ENCODE assay signal across 8 mouse cellular contexts in genomic region chr15:102099771-102100160, GRCm38 (mm10). TPM values are rescaled to one million over a fixed set of nuclear protein-coding genes. Genes with fewer than 3 reads are reported as not detected.
DNase-seq lines count a peak whose midpoint lies in the region; ATAC-seq and TF ChIP-seq lines count a peak whose summit lies in the region.

No protein-coding gene starts in this region.

- peak overlapping the region; percentile 64 for H3K4me3 ChIP-seq in heart, embryonic 13.5 days
- H3K4me3 ChIP-seq in ES-Bruce4 (ENCODE audit: low read depth, low read length) (peak overlapping the region; percentile 81), macrophage (ENCODE audit: inconsistent target) (peak overlapping the region; percentile 23; the same call in 1 of the 2 replicates)
- H3K4me3 ChIP-seq in forebrain, embryonic 16.5 days (replicated peaks; ENCODE audit: low read length) = peak overlapping the region; percentile 55

- intact Hi-C loops in heart, postnatal 25 days (cut with DNase I) = loop anchor here (10.0 kb wide), 1 partner anchor 305 kb away; the partner anchor contains the start of gene Sp1

- ATAC-seq in heart, embryonic 13.5 days (ENCODE audit: extremely low read depth, insufficient number of reproducible peaks, low FRiP score, low TSS enrichment) = no peak
- ATAC-seq in forebrain, embryonic 16.5 days = no peak

- no peaks in the 10 kb centered on the region for H3K9me3 ChIP-seq in heart, embryonic 13.5 days
- no peaks in the 10 kb centered on the region for H3K9me3 ChIP-seq in ES-Bruce4 (replicated peaks; ENCODE audit: control insufficient read depth, insufficient read depth, low read length, poor library complexity, severe bottlenecking)
- no peaks in the 10 kb centered on the region for H3K9me3 ChIP-seq in forebrain, embryonic 16.5 days (ENCODE audit: control insufficient read depth, low read length)

- H3K27ac ChIP-seq in heart, embryonic 13.5 days (replicated peaks) = peak overlapping the region; percentile 98
- no peak overlapping the region for H3K27ac ChIP-seq in ES-Bruce4 (ENCODE audit: insufficient read depth, low read length)
- no peak overlapping the region for H3K27ac ChIP-seq in forebrain, embryonic 16.5 days (ENCODE audit: low read length)
- H3K27ac ChIP-seq in macrophage = no peak overlapping the region

- peaks cover 73% of the 10 kb centered on the region for H3K4me1 ChIP-seq in heart, embryonic 13.5 days
- peaks cover 10% of the 10 kb centered on the region for H3K4me1 ChIP-seq in ES-Bruce4 (ENCODE audit: control insufficient read depth, insufficient read depth, low read length)
- H3K4me1 ChIP-seq in forebrain, embryonic 16.5 days (replicated peaks; ENCODE audit: control insufficient read depth, insufficient read depth, low read length) = peaks cover 20% of the 10 kb centered on the region

- DNase-seq in heart, postnatal 25 days (ENCODE audit: low spot score) = no peak
- DNase-seq in T-cell, adult 2 months (ENCODE audit: low spot score) = no peak
- no peak for DNase-seq in cerebellum, postnatal 14 days
- DNase-seq in adrenal gland, postnatal 36 days = no peak

- H3K4me2 ChIP-seq in heart, embryonic 13.5 days = peak overlapping the region; percentile 89
- peak overlapping the region; percentile 92 for H3K4me2 ChIP-seq in forebrain, embryonic 16.5 days (ENCODE audit: low read length)

- no peak for TF ChIP-seq POLR2A in ES-Bruce4 (IDR thresholded peaks at IDR 0.05; ENCODE audit: insufficient read depth, low read length)

- H3K36me3 ChIP-seq in heart, embryonic 13.5 days = peaks cover 39% of the 10 kb centered on the region
- H3K36me3 ChIP-seq in ES-Bruce4 (ENCODE audit: control insufficient read depth, insufficient read depth, low read length, poor library complexity, severe bottlenecking) = peaks cover 18% of the 10 kb centered on the region
- peaks cover 4% of the 10 kb centered on the region for H3K36me3 ChIP-seq in forebrain, embryonic 16.5 days (ENCODE audit: control insufficient read depth, insufficient read depth)
- H3K36me3 ChIP-seq in macrophage (ENCODE audit: inconsistent target) = peaks cover 11% of the 10 kb centered on the region; the same call in 1 of the 2 replicates

- no peak for TF ChIP-seq EP300 in ES-Bruce4 (IDR thresholded peaks at IDR 0.05; ENCODE audit: insufficient read depth, low read depth, low read length)

- H3K9ac ChIP-seq in heart, embryonic 13.5 days = peak overlapping the region; percentile 87
- peak overlapping the region; percentile 84 for H3K9ac ChIP-seq in ES-Bruce4 (ENCODE audit: low read depth, poor library complexity, severe bottlenecking)
- peak overlapping the region; percentile 61 for H3K9ac ChIP-seq in forebrain, embryonic 16.5 days (replicated peaks; ENCODE audit: low read depth, low read length)

- WGBS in heart, embryonic 13.5 days = 14% methylated on average over 8 of the region's 8 CpGs
- whole genome bisulfite sequencing in forebrain, embryonic 16.5 days = 22% methylated on average over 8 of the region's 8 CpGs
- WGBS in macrophage (ENCODE audit: missing documents) = 36% methylated on average over 7 of the region's 8 CpGs

- no peaks in the 10 kb centered on the region for H3K79me2 ChIP-seq in macrophage (ENCODE audit: inconsistent target)

- H3K27me3 ChIP-seq in heart, embryonic 13.5 days (replicated peaks) = no peaks in the 10 kb centered on the region
- no peaks in the 10 kb centered on the region for H3K27me3 ChIP-seq in ES-Bruce4 (ENCODE audit: control insufficient read depth, insufficient read depth, low read length, poor library complexity, severe bottlenecking)
- 0 out of 2 replicates have a peak, but pooled peaks cover 3% of the 10 kb centered on the region for H3K27me3 ChIP-seq in forebrain, embryonic 16.5 days (replicated peaks; ENCODE audit: control insufficient read depth, insufficient read depth, low read length)

- no peak for TF ChIP-seq CTCF in ES-Bruce4 (IDR thresholded peaks at IDR 0.05; ENCODE audit: low read depth, low read length)

RNA-seq across cellular contexts. Expression of gene Tns2, which starts 0.4 kb away (rescaled TPM):
- polyA plus RNA-seq in heart, embryonic 13.5 days (2015; fragmentation: Nextera tagmentation; extraction: Ambion mirVana) = 26.3 and 32.5 TPM in 2 replicates
- total RNA-seq in heart, postnatal 25 days (2021) = 100 to 1,000 TPM in 1 of 2 experiments, 10 to 100 TPM in 1; 98.6 to 118 TPM
- 10.4 and 12.8 TPM in 2 replicates for polyA plus RNA-seq in ES-Bruce4 (2011; ENCODE audit: insufficient read depth, insufficient read length, low read depth, missing spikeins)
- 6.9 and 7.7 TPM in 2 replicates for polyA plus RNA-seq in forebrain, embryonic 16.5 days (2015; fragmentation: Nextera tagmentation; extraction: Ambion mirVana)
- total RNA-seq in macrophage (2018; cell fraction: chromatin; rRNA removed) = 1 to 10 TPM in 4 of 26 experiments, under 1 TPM in 11, not detected in 11; 0.17 to 4.9 (median 0.54) TPM
- under 1 TPM; 0.03 to 0.48 (median 0.23) TPM for total RNA-seq in macrophage (2018; cell fraction: cytosol; rRNA removed)
- 1 to 10 TPM in 4 of 26 experiments, under 1 TPM in 13, not detected in 9; 0.10 to 4.1 (median 0.37) TPM for total RNA-seq in macrophage (2018; cell fraction: nucleus; rRNA removed)
- 0.37 to 0.66 TPM in 2 of 3 replicates, not detected in the other for polyA plus RNA-seq in macrophage (2018)
- total RNA-seq in adrenal gland, postnatal 36 days (2021) = 10 to 100 TPM; 68.4 to 87.6 TPM

RNA-seq across cellular contexts. Expression of gene Eif4b, which starts 26.2 kb away (rescaled TPM):
- 65.7 and 72.3 TPM in 2 replicates for polyA plus RNA-seq in heart, embryonic 13.5 days (2015; fragmentation: Nextera tagmentation; extraction: Ambion mirVana)
- total RNA-seq in heart, postnatal 25 days (2021) = 100 to 1,000 TPM; 131 to 144 TPM
- polyA plus RNA-seq in ES-Bruce4 (2011; ENCODE audit: insufficient read depth, insufficient read length, low read depth, missing spikeins) (584 and 631 TPM in 2 replicates), macrophage (2018) (153 to 214 TPM (median 191 TPM) in 3 replicates)
- polyA plus RNA-seq in forebrain, embryonic 16.5 days (2015; fragmentation: Nextera tagmentation; extraction: Ambion mirVana) = 109 and 117 TPM in 2 replicates
- 100 to 1,000 TPM in 12 of 26 experiments, 10 to 100 TPM in 14; 19.4 to 138 (median 73.3) TPM for total RNA-seq in macrophage (2018; cell fraction: chromatin; rRNA removed)
- 100 to 1,000 TPM; 116 to 273 (median 151) TPM for total RNA-seq in macrophage (2018; cell fraction: cytosol; rRNA removed)
- 100 to 1,000 TPM in 8 of 26 experiments, 10 to 100 TPM in 18; 51.4 to 138 (median 81.6) TPM for total RNA-seq in macrophage (2018; cell fraction: nucleus; rRNA removed)
- 100 to 1,000 TPM; 225 to 261 TPM for total RNA-seq in adrenal gland, postnatal 36 days (2021)

RNA-seq across cellular contexts. Expression of gene Spryd3, which starts 36.3 kb away (rescaled TPM):
- 19.5 and 20.0 TPM in 2 replicates for polyA plus RNA-seq in heart, embryonic 13.5 days (2015; fragmentation: Nextera tagmentation; extraction: Ambion mirVana)
- 10 to 100 TPM; 13.2 to 15.1 TPM for total RNA-seq in heart, postnatal 25 days (2021)
- polyA plus RNA-seq in ES-Bruce4 (2011; ENCODE audit: insufficient read depth, insufficient read length, low read depth, missing spikeins) = 11.7 and 15.1 TPM in 2 replicates
- polyA plus RNA-seq in forebrain, embryonic 16.5 days (2015; fragmentation: Nextera tagmentation; extraction: Ambion mirVana) = 48.2 and 56.4 TPM in 2 replicates
- 10 to 100 TPM in 23 of 26 experiments, 1 to 10 TPM in 3; 6.6 to 65.1 (median 30.2) TPM for total RNA-seq in macrophage (2018; cell fraction: chromatin; rRNA removed)
- total RNA-seq in macrophage (2018; cell fraction: cytosol; rRNA removed) = 10 to 100 TPM; 18.2 to 36.1 (median 26.0) TPM
- total RNA-seq in macrophage (2018; cell fraction: nucleus; rRNA removed) = 10 to 100 TPM; 10.7 to 31.1 (median 25.0) TPM
- polyA plus RNA-seq in macrophage (2018) = 22.0 to 28.2 TPM (median 22.5 TPM) in 3 replicates
- total RNA-seq in adrenal gland, postnatal 36 days (2021) = 10 to 100 TPM; 34.4 to 42.4 TPM

RNA-seq across cellular contexts. Expression of gene Igfbp6, which starts 44.4 kb away (rescaled TPM):
- 3.5 and 3.7 TPM in 2 replicates for polyA plus RNA-seq in heart, embryonic 13.5 days (2015; fragmentation: Nextera tagmentation; extraction: Ambion mirVana)
- total RNA-seq in heart, postnatal 25 days (2021) = 10 to 100 TPM; 38.3 to 43.6 TPM
- polyA plus RNA-seq in ES-Bruce4 (2011; ENCODE audit: insufficient read depth, insufficient read length, low read depth, missing spikeins) (2.0 and 2.2 TPM in 2 replicates), macrophage (2018) (not detected in 3 replicates)
- 2.2 and 2.4 TPM in 2 replicates for polyA plus RNA-seq in forebrain, embryonic 16.5 days (2015; fragmentation: Nextera tagmentation; extraction: Ambion mirVana)
- total RNA-seq in macrophage (2018; cell fraction: chromatin; rRNA removed) = 1 to 10 TPM in 1 of 26 experiments, under 1 TPM in 2, not detected in 23; 0.74 to 9.4 (median 0.84) TPM
- 1 to 10 TPM in 4 of 26 experiments, under 1 TPM in 18, not detected in 4; 0.13 to 1.3 (median 0.49) TPM for total RNA-seq in macrophage (2018; cell fraction: cytosol; rRNA removed)
- total RNA-seq in macrophage (2018; cell fraction: nucleus; rRNA removed) = under 1 TPM in 7 of 26 experiments, not detected in 19; 0.50 to 0.86 (median 0.67) TPM
- 10 to 100 TPM; 43.4 to 51.3 TPM for total RNA-seq in adrenal gland, postnatal 36 days (2021)

RNA-seq across cellular contexts. Expression of gene Soat2, which starts 50.6 kb away (rescaled TPM):
- polyA plus RNA-seq in heart, embryonic 13.5 days (2015; fragmentation: Nextera tagmentation; extraction: Ambion mirVana) = 0.53 and 1.5 TPM in 2 replicates
- total RNA-seq in heart, postnatal 25 days (2021) = under 1 TPM in 1 of 2 experiments, not detected in 1; 0.11 TPM
- 0.45 TPM in 1 of 2 replicates, not detected in the other for polyA plus RNA-seq in ES-Bruce4 (2011; ENCODE audit: insufficient read depth, insufficient read length, low read depth, missing spikeins)
- not detected in 2 replicates for polyA plus RNA-seq in forebrain, embryonic 16.5 days (2015; fragmentation: Nextera tagmentation; extraction: Ambion mirVana)
- total RNA-seq in macrophage (2018; cell fraction: chromatin; rRNA removed) = 10 to 100 TPM in 11 of 26 experiments, 1 to 10 TPM in 8, under 1 TPM in 6, not detected in 1; 0.31 to 42.7 (median 9.7) TPM
- total RNA-seq in macrophage (2018; cell fraction: cytosol; rRNA removed) = 1 to 10 TPM in 13 of 26 experiments, under 1 TPM in 12, not detected in 1; 0.06 to 3.7 (median 1.3) TPM
- 10 to 100 TPM in 13 of 26 experiments, 1 to 10 TPM in 6, under 1 TPM in 7; 0.36 to 37.2 (median 7.1) TPM for total RNA-seq in macrophage (2018; cell fraction: nucleus; rRNA removed)
- polyA plus RNA-seq in macrophage (2018) = 0.06 to 0.15 TPM in 2 of 3 replicates, not detected in the other
- under 1 TPM; 0.40 to 0.49 TPM for total RNA-seq in adrenal gland, postnatal 36 days (2021)

Comparison
In these comparisons a context has a peak if more than half of its experiments do, and no peak if none do; other contexts are left out.
1. H3K4me3 ChIP-seq: peak in every context shown above with its lines; median percentile 81 in ES-Bruce4; 64 in heart, embryonic 13.5 days; 55 in forebrain, embryonic 16.5 days; 23 in macrophage.